Mouse (Mus musculus) urinary bladder, postnatal 10 days (tissue): ENCODE data around the gene Abat.
A peak's percentile ranks its signal among the peaks of the same experiment; 100 is the strongest.
"Not testable (repeated sequence)": the region's sequence is repeated elsewhere in the genome, so short reads cannot be mapped to it uniquely, and the experiment has no call there.

Experiments used
- DNase-seq: peaks from one replicate; pipeline ENCODE4 v3.0.0; 2022; ENCODE audit warnings: low spot score

The Abat gene

DNA sequence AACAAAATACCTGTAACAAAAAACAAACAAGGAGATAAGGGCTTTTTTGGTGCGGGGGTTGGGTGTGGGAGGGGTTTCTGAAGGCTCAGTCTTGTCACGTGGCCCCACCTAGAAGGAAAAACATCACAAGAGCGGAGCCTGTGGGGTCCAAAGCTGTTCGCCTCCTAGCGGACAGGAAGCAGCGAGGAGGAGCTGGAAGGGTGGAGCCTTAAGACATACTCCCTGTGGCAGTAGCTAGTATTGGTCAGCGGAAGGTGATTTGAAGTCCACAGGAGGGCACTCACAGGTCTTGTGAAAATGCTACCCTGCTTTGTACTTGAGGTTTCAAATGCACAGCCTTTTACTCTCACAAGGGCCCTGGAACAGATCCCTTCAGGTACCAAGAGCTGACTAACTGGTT lies 19.7 kb downstream of the Abat start:
- no peak for DNase-seq

DNA sequence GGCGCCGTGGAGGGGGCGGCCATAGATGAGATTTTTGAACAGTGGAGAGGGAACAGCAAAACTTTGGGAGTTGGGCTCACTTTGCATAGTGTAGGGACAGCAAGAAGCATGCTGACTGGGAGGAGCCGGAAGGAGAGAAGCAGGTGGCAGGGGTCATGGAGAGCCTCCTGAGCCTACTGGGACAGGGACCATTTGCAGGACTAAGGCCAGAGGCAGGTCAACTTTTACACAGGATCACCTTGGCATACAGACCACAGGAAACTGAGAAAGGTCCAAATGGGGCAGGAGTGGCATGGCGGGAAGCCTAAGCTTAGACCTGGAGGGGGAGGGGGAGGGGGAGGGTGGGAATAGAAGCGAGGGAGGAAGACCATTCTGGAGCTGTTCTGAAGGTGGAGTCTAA lies 20.2 kb downstream of the Abat start:
- DNase-seq = no peak

DNA sequence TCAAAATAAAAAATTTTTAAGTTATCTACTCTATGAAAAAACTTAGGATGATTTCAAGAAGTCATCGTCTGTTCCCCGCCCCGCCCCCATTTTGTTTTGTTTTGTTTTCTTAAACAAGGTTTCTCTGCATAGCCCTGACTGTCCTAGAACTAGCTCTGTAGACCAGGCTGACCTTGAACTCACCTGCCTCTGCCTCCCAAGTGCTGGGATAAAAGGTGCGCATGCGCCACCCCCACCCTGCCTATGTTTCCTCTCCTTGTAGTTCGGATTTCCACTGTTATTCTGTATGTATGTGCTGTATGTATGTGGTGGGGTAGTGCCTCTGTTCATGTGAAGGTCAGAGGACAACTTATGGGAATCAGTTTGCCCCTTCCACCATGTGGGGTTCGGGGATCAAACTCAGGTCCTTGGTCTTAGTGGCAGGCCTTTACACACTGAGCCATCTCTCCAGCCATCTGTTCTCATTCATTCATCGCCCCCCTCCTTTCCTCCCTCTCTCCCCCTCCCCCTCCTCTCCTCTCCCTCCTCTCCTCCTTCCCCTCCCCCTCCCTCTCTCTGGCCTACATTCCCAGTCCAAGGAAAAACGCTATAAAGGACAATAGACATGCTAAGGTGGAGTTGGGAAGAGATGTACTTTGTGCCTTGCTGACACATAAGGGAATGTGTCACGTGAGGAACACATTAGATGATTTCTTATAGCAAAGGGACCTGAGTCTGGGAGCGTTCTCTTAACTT lies 21.4 kb downstream of the Abat start:
- no peak for DNase-seq

DNA sequence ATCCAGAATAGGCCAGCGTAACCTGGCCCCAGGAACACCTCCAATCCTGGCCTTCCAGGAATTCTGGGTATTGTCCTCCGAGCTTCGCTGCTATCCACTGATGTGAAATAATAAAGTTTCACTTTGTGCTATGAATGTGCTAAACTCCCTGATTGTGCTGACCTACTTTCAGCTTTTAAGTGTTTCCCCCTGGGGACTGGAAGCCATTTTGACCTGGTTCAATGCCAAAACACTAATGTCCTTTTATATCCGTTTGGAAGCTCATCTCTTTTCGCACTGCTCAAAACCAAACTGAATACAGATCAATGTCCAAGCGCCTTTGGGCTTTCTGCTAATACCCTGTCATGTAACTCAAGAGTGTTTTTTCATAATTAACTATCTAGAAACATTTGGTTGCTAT lies 22.2 kb downstream of the Abat start:
- DNase-seq = no peak

- DNase-seq = no peak
Observed at GRCm38 (mm10) chr16:8539150-8539865, 26.1 kb downstream of the Abat start.

DNA sequence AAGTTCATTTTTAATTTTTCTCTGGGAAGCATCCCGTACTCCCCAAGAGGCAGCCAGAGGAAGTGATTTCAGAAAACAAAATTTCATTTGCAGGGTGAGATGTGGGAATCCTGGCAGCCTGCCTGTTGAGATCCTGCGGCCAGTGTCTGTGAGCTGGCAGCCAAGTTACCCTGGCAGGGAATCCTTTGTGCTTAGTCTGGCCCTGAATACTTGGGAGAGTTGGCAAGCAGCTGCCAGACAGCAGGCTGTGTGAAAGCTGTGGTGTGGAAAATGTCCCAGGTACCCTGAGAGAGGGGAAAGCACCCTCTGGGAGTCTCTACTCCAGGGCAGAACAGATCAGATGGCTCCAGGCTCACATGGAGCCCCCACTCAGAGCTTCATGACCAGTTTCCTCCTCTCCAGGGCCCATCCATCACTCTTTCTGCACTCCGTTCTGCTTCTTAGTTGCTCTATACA lies 27.7 kb downstream of the Abat start:
- peak; percentile 21 for DNase-seq

DNA sequence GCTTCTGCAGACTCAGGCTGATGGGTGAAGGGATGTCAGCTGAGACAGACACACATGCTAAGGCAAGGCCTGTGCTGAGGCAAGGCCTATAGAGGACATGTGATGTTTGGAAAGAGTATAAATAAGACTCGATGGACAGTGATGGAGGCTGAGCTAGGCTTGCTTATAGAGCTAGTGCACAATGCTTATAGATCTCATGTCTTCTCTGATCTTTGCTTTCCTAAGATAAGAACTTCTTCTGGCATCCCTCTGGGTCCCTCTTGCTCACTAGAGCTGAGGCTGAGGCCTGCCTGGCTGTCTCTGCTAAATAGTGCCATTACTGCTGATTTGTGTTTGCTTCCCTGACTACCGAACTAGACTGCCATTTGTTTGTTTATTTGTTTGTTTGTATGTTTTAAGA lies 34.6 kb downstream of the Abat start:
- DNase-seq = no peak

DNA sequence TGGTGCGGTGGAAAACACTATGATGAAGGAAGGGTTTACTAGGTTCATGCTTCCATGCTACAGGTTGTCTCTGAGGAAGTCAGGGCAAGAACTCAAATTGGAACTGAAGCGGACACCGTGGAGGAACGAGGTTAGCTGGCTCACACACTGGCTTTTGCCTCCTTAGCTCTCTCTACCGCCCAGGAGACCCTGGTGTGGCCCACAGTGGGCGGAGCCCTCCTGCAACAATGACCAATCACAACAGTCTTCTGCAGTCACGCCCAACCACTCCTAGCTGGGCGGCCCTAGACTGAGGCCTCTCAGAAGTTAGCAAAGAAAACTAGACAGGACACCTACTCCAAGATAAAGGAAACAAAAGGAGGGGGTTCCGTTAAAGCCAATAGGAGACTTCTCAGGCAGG lies 36.3 kb downstream of the Abat start:
- DNase-seq = no peak

DNA sequence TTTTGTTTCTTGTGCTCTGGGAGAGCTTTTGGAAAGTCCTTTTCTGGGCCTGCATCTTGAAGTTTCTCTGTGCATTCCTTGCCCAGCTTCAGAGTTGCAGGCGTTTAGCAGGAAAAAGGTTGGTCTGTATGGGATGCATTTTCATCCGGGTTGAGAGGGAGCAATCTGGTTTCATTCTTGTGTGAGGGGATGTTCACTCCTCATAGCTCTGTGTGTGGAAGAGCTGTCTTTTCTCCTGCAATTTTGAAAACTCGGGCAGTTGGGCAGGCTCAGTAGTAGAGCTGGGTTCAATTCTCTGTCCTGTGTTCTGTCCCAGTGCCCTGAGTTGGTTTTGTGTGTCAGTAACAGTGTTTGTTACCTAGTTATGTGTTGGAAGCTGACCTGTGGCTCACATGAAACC lies 41.1 kb downstream of the Abat start:
- DNase-seq = no peak

- DNase-seq = not testable (repeated sequence)
Observed at GRCm38 (mm10) chr16:8554751-8555150, 41.5 kb downstream of the Abat start.

DNA sequence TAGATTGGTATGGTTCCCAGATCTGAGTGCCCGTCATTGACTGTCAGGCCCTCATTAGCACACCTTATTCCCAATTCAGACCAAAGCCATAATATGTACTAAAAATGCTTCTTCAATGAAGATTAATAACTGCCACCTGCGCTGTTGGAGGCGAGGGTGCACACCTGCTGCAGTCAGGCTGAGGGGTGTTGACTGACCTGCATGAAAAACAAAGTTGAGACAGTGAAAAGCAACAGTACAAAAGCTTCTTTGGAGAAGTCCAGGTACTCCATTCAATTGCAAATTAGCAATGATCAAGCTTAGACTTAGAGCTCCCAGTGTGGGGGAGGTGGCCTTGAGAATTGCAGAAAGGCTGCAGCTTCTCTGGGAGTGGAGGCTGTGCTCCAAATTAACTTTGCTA lies 42.1 kb downstream of the Abat start:
- DNase-seq = not testable (repeated sequence)

DNA sequence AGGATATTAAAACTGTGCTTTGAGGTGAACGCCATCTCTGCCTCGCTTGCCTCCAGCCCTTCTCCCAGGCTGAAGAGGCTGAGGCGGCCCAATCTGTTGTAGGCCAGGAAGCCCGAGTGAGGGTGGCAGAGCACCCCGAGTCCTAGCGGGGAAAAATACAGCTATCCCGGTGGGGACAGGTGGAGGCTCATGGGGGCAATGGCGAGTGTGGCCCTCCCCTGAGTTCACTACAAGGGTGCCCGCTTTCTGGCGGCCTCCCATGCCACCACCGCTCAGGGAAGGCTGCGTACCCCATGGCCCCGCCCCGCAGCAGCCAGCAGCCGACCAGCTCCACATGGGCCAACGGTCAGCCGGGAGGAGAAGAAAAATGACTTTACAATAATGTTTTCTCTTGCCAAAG lies 46.9 kb downstream of the Abat start:
- DNase-seq = no peak

- DNase-seq = not testable (repeated sequence)
Observed at GRCm38 (mm10) chr16:8561101-8561500, 47.9 kb downstream of the Abat start.

GRCm38 (mm10) chr16:8561856-8562255 lies 48.6 kb downstream of the Abat start:
- not testable (repeated sequence) for DNase-seq

- DNase-seq = not testable (repeated sequence)
Observed at GRCm38 (mm10) chr16:8562827-8563226, 49.6 kb downstream of the Abat start.

DNA sequence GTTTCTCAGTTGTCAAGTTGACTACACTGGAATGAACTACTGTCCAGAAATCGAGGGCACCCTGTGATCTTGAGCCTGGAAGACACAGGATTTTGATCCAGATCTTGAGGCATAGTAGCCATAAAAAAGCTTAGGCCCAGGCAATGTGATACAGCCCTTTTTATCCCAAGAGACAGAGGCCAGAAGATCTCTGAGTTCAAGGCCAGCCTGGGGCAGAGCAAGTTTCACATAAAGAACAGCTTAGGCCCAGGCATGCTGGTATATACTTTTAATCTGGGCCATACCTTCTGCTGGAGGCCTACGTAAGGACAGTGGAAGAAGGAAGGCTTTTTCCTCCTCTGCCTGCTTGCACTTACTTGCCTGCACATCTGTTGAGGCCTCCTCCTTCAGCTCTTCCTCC lies 51.6 kb downstream of the Abat start:
- DNase-seq = no peak

DNA sequence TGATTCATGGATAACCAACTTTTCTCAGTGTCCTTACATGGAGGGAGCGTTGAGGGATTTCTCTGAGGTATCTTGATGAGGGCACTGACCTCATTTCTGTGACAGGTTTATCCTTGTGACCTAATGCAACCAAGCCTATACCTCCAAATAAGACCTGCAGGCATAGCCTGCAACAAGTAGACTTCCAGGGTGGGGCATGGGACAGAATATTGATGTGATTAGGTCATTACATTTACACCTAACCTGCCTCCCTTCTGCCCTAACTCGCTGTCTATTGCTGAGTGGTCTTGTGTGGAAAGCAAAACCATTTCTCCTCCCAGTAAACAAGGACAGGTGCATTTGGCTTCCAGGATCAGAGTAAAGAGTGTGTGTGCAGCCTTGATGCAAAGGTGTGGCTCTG lies 52.3 kb downstream of the Abat start:
- DNase-seq = no peak

DNA sequence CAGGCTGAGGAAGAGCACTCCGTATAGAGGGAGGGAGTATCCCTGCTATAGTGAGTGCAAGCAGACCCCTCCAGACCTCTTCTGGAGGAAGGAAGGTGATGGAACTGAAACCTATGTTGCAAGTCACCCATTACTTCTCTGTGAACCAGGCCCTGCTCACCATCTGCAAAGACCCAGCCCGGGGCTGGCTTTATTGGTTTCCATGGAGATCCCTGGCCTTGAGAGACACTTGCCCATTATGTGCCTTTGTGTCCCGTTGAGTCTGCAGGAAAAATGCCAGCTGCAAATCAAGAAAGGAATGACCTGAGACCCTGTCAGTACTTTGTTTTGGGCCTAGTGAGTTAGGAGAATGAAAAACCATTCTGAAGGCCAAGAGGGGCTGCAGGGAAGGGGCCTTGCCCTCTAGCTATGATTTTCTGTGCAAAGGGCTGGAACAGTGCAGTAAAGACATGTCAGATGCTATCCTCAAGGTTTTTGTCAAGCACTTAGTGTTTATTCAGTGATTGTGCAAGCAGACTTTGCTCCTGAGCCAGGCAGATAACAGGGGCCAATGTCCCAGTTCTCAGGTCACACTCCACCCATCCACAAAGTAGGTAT lies 53.0 kb downstream of the Abat start:
- no peak for DNase-seq

DNA sequence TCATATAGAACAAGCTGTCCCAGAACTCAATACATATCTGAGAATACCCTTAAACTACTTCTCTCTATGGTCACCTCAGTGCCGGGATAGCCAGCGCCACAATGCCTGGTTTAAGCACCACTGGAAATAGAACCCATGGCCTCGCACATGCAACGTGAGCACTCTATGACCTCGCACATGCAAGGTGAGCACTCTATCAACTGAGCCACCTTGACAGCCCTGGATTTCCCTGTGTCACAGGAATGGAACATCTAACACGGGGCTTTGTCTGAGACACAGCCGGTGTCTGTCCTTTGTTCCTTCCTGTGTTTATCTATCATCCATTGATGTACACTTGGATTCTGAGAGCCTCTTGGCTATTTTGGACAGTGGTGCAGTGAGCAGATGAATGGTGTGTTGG lies 55.7 kb downstream of the Abat start:
- DNase-seq = no peak

DNA sequence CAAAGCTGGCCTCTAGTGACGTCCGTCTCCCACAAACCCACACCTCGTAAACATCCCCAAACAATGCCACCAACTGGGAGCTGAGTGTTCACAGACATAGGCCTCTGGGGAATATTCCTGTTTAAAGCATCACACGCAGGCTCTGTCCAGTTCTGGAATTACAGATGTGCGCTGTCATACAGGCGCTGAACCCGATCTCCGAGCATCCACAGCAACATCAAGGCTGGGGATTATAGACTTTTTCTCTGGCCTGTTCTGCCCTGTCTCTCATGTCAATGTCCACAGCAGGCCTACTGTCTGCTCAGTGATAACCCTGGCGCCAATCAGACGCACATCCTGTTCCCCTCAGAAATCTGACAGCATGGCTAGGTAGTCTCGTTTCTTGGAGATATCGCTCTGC lies 57.1 kb downstream of the Abat start:
- DNase-seq = no peak

- DNase-seq = no peak
Observed at GRCm38 (mm10) chr16:8570901-8571615, 57.8 kb downstream of the Abat start.

DNA sequence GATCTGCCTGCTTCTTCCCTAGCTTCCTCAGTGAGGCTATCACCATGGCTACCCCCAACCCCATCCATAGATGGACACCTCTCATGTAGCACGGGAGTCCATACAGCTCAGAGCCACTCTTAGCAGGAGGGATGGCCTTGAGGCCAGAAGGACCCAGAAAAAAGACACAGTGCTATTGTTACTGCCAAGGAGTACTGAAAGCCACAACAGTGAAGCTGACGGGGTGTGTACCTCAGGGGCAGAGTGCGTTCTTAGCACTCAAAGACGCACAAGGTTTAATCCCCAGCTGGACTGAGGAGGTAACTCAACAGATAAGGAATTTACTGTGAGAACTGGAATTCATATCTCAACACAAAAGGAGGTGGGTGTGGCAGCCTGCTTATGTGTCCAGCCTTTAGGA lies 59.8 kb downstream of the Abat start:
- DNase-seq = no peak

GRCm38 (mm10) chr16:8573751-8574150 lies 60.5 kb downstream of the Abat start:
- DNase-seq = no peak
